Mouse (Mus musculus): Measurements from ENCODE around the gene Lrrc59. TPM values are rescaled to one million over a fixed set of nuclear protein-coding genes. Genes with fewer than 3 reads are reported as not detected.
A peak's percentile ranks its signal among the peaks of the same experiment; 100 is the strongest.

The Lrrc59 gene
- polyA plus RNA-seq, 1 experiment = 346 TPM

GRCm38 (mm10) chr11:94621458-94621852, 8.1 kb upstream of the Lrrc59 start:
- Histone ChIP-seq H3ac (ENCODE audit: control insufficient read depth, insufficient read length, low read depth) (no peak overlapping the region), H3K4me3 (ENCODE audit: insufficient read depth, poor library complexity, severe bottlenecking) (no peak overlapping the region), H3K79me2 (ENCODE audit: control insufficient read depth, insufficient read depth) (no peaks in the 10 kb centered on the region), H3K36me3 (ENCODE audit: control insufficient read depth, insufficient read depth) (no peaks in the 10 kb centered on the region), H3K79me3 (ENCODE audit: low read depth) (no peaks in the 10 kb centered on the region), H3K27me3 (ENCODE audit: control insufficient read depth, insufficient read depth, insufficient read length) (no peaks in the 10 kb centered on the region)
- TF ChIP-seq FOSL1 (IDR thresholded peaks at IDR 0.05; ENCODE audit: insufficient read depth, low read length, poor library complexity, severe bottlenecking) = no peak
- no peak for TF ChIP-seq CTCF (IDR thresholded peaks at IDR 0.05; ENCODE audit: control insufficient read depth, insufficient read depth, insufficient read length)
- no peak for TF ChIP-seq MYOG (IDR thresholded peaks at IDR 0.05; ENCODE audit: control insufficient read depth, extremely low read depth, insufficient read length)
- TF ChIP-seq USF1 (IDR thresholded peaks at IDR 0.05; ENCODE audit: low read depth) = no peak
- no peak for TF ChIP-seq CEBPB (IDR thresholded peaks at IDR 0.05; ENCODE audit: low read depth)
- TF ChIP-seq MAX (IDR thresholded peaks at IDR 0.05) = no peak

- Histone ChIP-seq H3K27me3 (ENCODE audit: control insufficient read depth, insufficient read depth, insufficient read length) (no peaks in the 10 kb centered on the region), H3K4me3 (ENCODE audit: insufficient read depth, poor library complexity, severe bottlenecking) (no peak overlapping the region), H3ac (ENCODE audit: control insufficient read depth, insufficient read length, low read depth) (no peak overlapping the region), H3K36me3 (ENCODE audit: control insufficient read depth, insufficient read depth) (no peaks in the 10 kb centered on the region), H3K79me3 (ENCODE audit: low read depth) (no peaks in the 10 kb centered on the region), H3K79me2 (ENCODE audit: control insufficient read depth, insufficient read depth) (no peaks in the 10 kb centered on the region)
- no peak for TF ChIP-seq MAX (IDR thresholded peaks at IDR 0.05)
- TF ChIP-seq MYOD1 (IDR thresholded peaks at IDR 0.05; ENCODE audit: control insufficient read depth, insufficient read length, low read depth) = no peak
- TF ChIP-seq USF1 (IDR thresholded peaks at IDR 0.05; ENCODE audit: low read depth) = no peak
- no peak for TF ChIP-seq CEBPB (IDR thresholded peaks at IDR 0.05; ENCODE audit: low read depth)
- no peak for TF ChIP-seq CTCF (IDR thresholded peaks at IDR 0.05; ENCODE audit: control insufficient read depth, insufficient read depth, insufficient read length)
- no peak for TF ChIP-seq MYOG (IDR thresholded peaks at IDR 0.05; ENCODE audit: control insufficient read depth, extremely low read depth, insufficient read length)
- no peak for TF ChIP-seq FOSL1 (IDR thresholded peaks at IDR 0.05; ENCODE audit: insufficient read depth, low read length, poor library complexity, severe bottlenecking)
Measured at GRCm38 (mm10) chr11:94622162-94622561, 7.4 kb upstream of the Lrrc59 start.

- Histone ChIP-seq H3ac (ENCODE audit: control insufficient read depth, insufficient read length, low read depth) (peak overlapping the region; percentile 96), H3K27me3 (ENCODE audit: control insufficient read depth, insufficient read depth, insufficient read length) (no peaks in the 10 kb centered on the region), H3K36me3 (ENCODE audit: control insufficient read depth, insufficient read depth) (peaks cover 33% of the 10 kb centered on the region), H3K79me3 (ENCODE audit: low read depth) (peaks cover 44% of the 10 kb centered on the region), H3K79me2 (ENCODE audit: control insufficient read depth, insufficient read depth) (peaks cover 53% of the 10 kb centered on the region), H3K4me3 (ENCODE audit: insufficient read depth, poor library complexity, severe bottlenecking) (peak overlapping the region; percentile 100)
- TF ChIP-seq MAX (IDR thresholded peaks at IDR 0.05) (no peak), CEBPB (IDR thresholded peaks at IDR 0.05; ENCODE audit: low read depth) (no peak), FOSL1 (IDR thresholded peaks at IDR 0.05; ENCODE audit: insufficient read depth, low read length, poor library complexity, severe bottlenecking) (no peak), CTCF (IDR thresholded peaks at IDR 0.05; ENCODE audit: control insufficient read depth, insufficient read depth, insufficient read length) (no peak), MYOD1 (IDR thresholded peaks at IDR 0.05; ENCODE audit: control insufficient read depth, insufficient read length, low read depth) (no peak), MYOG (IDR thresholded peaks at IDR 0.05; ENCODE audit: control insufficient read depth, extremely low read depth, insufficient read length) (no peak), USF1 (IDR thresholded peaks at IDR 0.05; ENCODE audit: low read depth) (no peak)
Measured at GRCm38 (mm10) chr11:94629884-94630198, 274 bp downstream of the Lrrc59 start.

- peak overlapping the region; percentile 100 for H3K4me3 ChIP-seq (ENCODE audit: insufficient read depth, poor library complexity, severe bottlenecking)
- TF ChIP-seq CEBPB (IDR thresholded peaks at IDR 0.05; ENCODE audit: low read depth) = peak; percentile 70
- TF ChIP-seq FOSL1 (IDR thresholded peaks at IDR 0.05; ENCODE audit: insufficient read depth, low read length, poor library complexity, severe bottlenecking) = no peak
- TF ChIP-seq USF1 (IDR thresholded peaks at IDR 0.05; ENCODE audit: low read depth) = peak; percentile 49
- peak; percentile 72 for TF ChIP-seq MAX (IDR thresholded peaks at IDR 0.05)
- H3ac ChIP-seq (ENCODE audit: control insufficient read depth, insufficient read length, low read depth) = peak overlapping the region; percentile 96
- H3K79me3 ChIP-seq (ENCODE audit: low read depth) = peaks cover 47% of the 10 kb centered on the region
- H3K79me2 ChIP-seq (ENCODE audit: control insufficient read depth, insufficient read depth) = peaks cover 59% of the 10 kb centered on the region
- H3K36me3 ChIP-seq (ENCODE audit: control insufficient read depth, insufficient read depth) = peaks cover 39% of the 10 kb centered on the region
- H3K27me3 ChIP-seq (ENCODE audit: control insufficient read depth, insufficient read depth, insufficient read length) = no peaks in the 10 kb centered on the region
Measured at GRCm38 (mm10) chr11:94630199-94631011, 838 bp downstream of the Lrrc59 start.

GRCm38 (mm10) chr11:94631969-94632368, 2.4 kb downstream of the Lrrc59 start:
- TF ChIP-seq MAX (IDR thresholded peaks at IDR 0.05) = no peak
- TF ChIP-seq FOSL1 (IDR thresholded peaks at IDR 0.05; ENCODE audit: insufficient read depth, low read length, poor library complexity, severe bottlenecking) = no peak
- TF ChIP-seq MYOD1 (IDR thresholded peaks at IDR 0.05; ENCODE audit: control insufficient read depth, insufficient read length, low read depth) = no peak
- no peak for TF ChIP-seq CTCF (IDR thresholded peaks at IDR 0.05; ENCODE audit: control insufficient read depth, insufficient read depth, insufficient read length)
- TF ChIP-seq CEBPB (IDR thresholded peaks at IDR 0.05; ENCODE audit: low read depth) = no peak
- no peak for TF ChIP-seq USF1 (IDR thresholded peaks at IDR 0.05; ENCODE audit: low read depth)
- no peak for TF ChIP-seq MYOG (IDR thresholded peaks at IDR 0.05; ENCODE audit: control insufficient read depth, extremely low read depth, insufficient read length)
- Histone ChIP-seq H3K36me3 (ENCODE audit: control insufficient read depth, insufficient read depth) (peaks cover 55% of the 10 kb centered on the region), H3K4me3 (ENCODE audit: insufficient read depth, poor library complexity, severe bottlenecking) (no peak overlapping the region), H3K79me2 (ENCODE audit: control insufficient read depth, insufficient read depth) (peaks cover 75% of the 10 kb centered on the region), H3K27me3 (ENCODE audit: control insufficient read depth, insufficient read depth, insufficient read length) (no peaks in the 10 kb centered on the region), H3ac (ENCODE audit: control insufficient read depth, insufficient read length, low read depth) (no peak overlapping the region), H3K79me3 (ENCODE audit: low read depth) (peaks cover 55% of the 10 kb centered on the region)
